Comparison of ENCODE assay signal across 13 mouse cellular contexts in genomic region chr1:31049954-31050652, GRCm38 (mm10).
DNase-seq lines count a peak whose midpoint lies in the region; ATAC-seq and TF ChIP-seq lines count a peak whose summit lies in the region.
"Had no signal": no experiment of that assay in that cellular context is flagged by ENCODE, and none has a peak within 500 bp of the region (broad histone marks: within the 10 kb centered on the region; RNA-seq: fewer than 3 reads in every experiment).

No protein-coding gene starts in this region.

- H3K4me1 ChIP-seq in stomach, postnatal 0 days (replicated peaks; ENCODE audit: control insufficient read depth, insufficient read depth), result no peaks in the 10 kb centered on the region
- H3K4me1 ChIP-seq in hindbrain, embryonic 16.5 days (ENCODE audit: control insufficient read depth, insufficient read depth, low read depth, low read length), result no peaks in the 10 kb centered on the region
- H3K4me1 ChIP-seq: embryonic facial prominence, embryonic 15.5 days; limb, embryonic 15.5 days; midbrain, embryonic 12.5 days had no signal

- peak; percentile 70 for ATAC-seq in stomach, postnatal 0 days (ENCODE audit: low FRiP score, low TSS enrichment)
- no peak for ATAC-seq in hindbrain, embryonic 16.5 days

- DNase-seq in gastrocnemius, postnatal 14 days, result peak; percentile 5
- no peak for DNase-seq in gastrocnemius, adult 8-10 months (ENCODE audit: low spot score in 2 of 2)
- peak; percentile 21 for DNase-seq in ovary, postnatal 36 days (ENCODE audit: low spot score)
- DNase-seq in ovary, postnatal 10 days (ENCODE audit: low spot score), result no peak
- peak; percentile 77 to 83 for DNase-seq in lung, adult 18-20 months
- DNase-seq in stomach, postnatal 0 days (ENCODE audit: low spot score), result peak; percentile 20
- DNase-seq in testis, postnatal 14 days (ENCODE audit: low spot score), result no peak

- no peaks in the 10 kb centered on the region for H3K9me3 ChIP-seq in stomach, postnatal 0 days (ENCODE audit: control insufficient read depth, low read length)
- H3K9me3 ChIP-seq in hindbrain, embryonic 16.5 days (ENCODE audit: control insufficient read depth, low read length), result no peaks in the 10 kb centered on the region
- H3K9me3 ChIP-seq: embryonic facial prominence, embryonic 15.5 days; limb, embryonic 15.5 days; midbrain, embryonic 12.5 days had no signal

- no peaks in the 10 kb centered on the region for H3K36me3 ChIP-seq in stomach, postnatal 0 days (ENCODE audit: control insufficient read depth, insufficient read depth, low read length)
- no peaks in the 10 kb centered on the region for H3K36me3 ChIP-seq in hindbrain, embryonic 16.5 days (ENCODE audit: control insufficient read depth, insufficient read depth, low read length)
- H3K36me3 ChIP-seq: embryonic facial prominence, embryonic 15.5 days; limb, embryonic 15.5 days; midbrain, embryonic 12.5 days had no signal

- H3K9ac ChIP-seq in stomach, postnatal 0 days (ENCODE audit: low read length), result no peak overlapping the region
- H3K9ac ChIP-seq in hindbrain, embryonic 16.5 days (ENCODE audit: low read depth, low read length), result no peak overlapping the region
- H3K9ac ChIP-seq: embryonic facial prominence, embryonic 15.5 days; limb, embryonic 15.5 days; midbrain, embryonic 12.5 days had no signal

- H3K27ac ChIP-seq in stomach, postnatal 0 days (replicated peaks), result 0 out of 2 replicates have a peak overlapping the region, but pooled peaks have one; percentile 58
- H3K27ac ChIP-seq in hindbrain, embryonic 16.5 days (ENCODE audit: low read depth, low read length), result no peak overlapping the region
- H3K27ac ChIP-seq: embryonic facial prominence, embryonic 15.5 days; kidney, postnatal 0 days; limb, embryonic 15.5 days; midbrain, embryonic 12.5 days had no signal

- no peak for TF ChIP-seq CTCF in stomach, postnatal 0 days (IDR thresholded peaks at IDR 0.05; ENCODE audit: low read depth)

- no peaks in the 10 kb centered on the region for H3K27me3 ChIP-seq in stomach, postnatal 0 days (ENCODE audit: control insufficient read depth, insufficient read depth, low read length)
- no peaks in the 10 kb centered on the region for H3K27me3 ChIP-seq in hindbrain, embryonic 16.5 days (replicated peaks; ENCODE audit: control insufficient read depth, insufficient read depth, low read length)
- H3K27me3 ChIP-seq: embryonic facial prominence, embryonic 15.5 days; limb, embryonic 15.5 days; midbrain, embryonic 12.5 days had no signal

- no peak overlapping the region for H3K4me3 ChIP-seq in stomach, postnatal 0 days (ENCODE audit: low read depth, low read length)
- H3K4me3 ChIP-seq in hindbrain, embryonic 16.5 days (ENCODE audit: low read length), result no peak overlapping the region
- H3K4me3 ChIP-seq: embryonic facial prominence, embryonic 15.5 days; limb, embryonic 15.5 days; midbrain, embryonic 12.5 days had no signal

- intact Hi-C loops in gastrocnemius, postnatal 14 days (cut with DNase I; ENCODE audit: low total_unique reads), result no loop called here

- H3K4me2 ChIP-seq in stomach, postnatal 0 days (replicated peaks; ENCODE audit: low read depth), result no peak overlapping the region
- H3K4me2 ChIP-seq in hindbrain, embryonic 16.5 days (ENCODE audit: low read length), result no peak overlapping the region
- H3K4me2 ChIP-seq: embryonic facial prominence, embryonic 15.5 days; heart, embryonic 11.5 days; limb, embryonic 15.5 days; midbrain, embryonic 12.5 days had no signal

- WGBS in stomach, postnatal 0 days, result 67% methylated on average over 5 of the region's 5 CpGs
- WGBS in hindbrain, embryonic 16.5 days, result 78% methylated on average over 5 of the region's 5 CpGs

- no peak for TF ChIP-seq EP300 in stomach, postnatal 0 days (optimal IDR thresholded peaks at IDR 0.05)

Comparison
In these comparisons a context has a peak if more than half of its experiments do, and no peak if none do; other contexts are left out.
1. DNase-seq: peak in gastrocnemius, postnatal 14 days (single experiment), ovary, postnatal 36 days (single experiment), lung, adult 18-20 months (2 of 2) and stomach, postnatal 0 days (single experiment); none in gastrocnemius, adult 8-10 months (0 of 2), ovary, postnatal 10 days (single experiment) and testis, postnatal 14 days (single experiment).